Mouse (Mus musculus) brain, embryonic 14.5 days (tissue): ENCODE results near the gene Lmntd1. TPM values are rescaled to one million over a fixed set of nuclear protein-coding genes. Genes with fewer than 3 reads are reported as not detected.
A peak's percentile ranks its signal among the peaks of the same experiment; 100 is the strongest.

Source experiments
- DNase-seq: peaks from one replicate; pipeline ENCODE4 v3.0.0-alpha.2; 2011; ENCODE audit warnings: low read depth
- CTCF ChIP-seq: fragments of 200-500 bp; IDR thresholded peaks from 2 replicates; pipeline ENCODE4 v1.5.1; 2012; ENCODE audit warnings: inconsistent platforms, mild to moderate bottlenecking, moderate library complexity, borderline replicate concordance; ENCODE audit not compliant: insufficient read depth, insufficient read length; ENCODE audit errors: extremely low read depth
- POLR2A ChIP-seq: fragments of 200-500 bp; IDR thresholded peaks from 2 replicates; pipeline ENCODE4 v1.6.1; 2012; ENCODE audit warnings: mild to moderate bottlenecking, inconsistent platforms, borderline replicate concordance; ENCODE audit not compliant: poor library complexity, insufficient read depth, insufficient read length, severe bottlenecking; ENCODE audit errors: extremely low read depth
- polyA plus RNA-seq: library from polyadenylated mRNA; depleted of rRNA; stranded (reverse); fragments of >200 nt; gene quantifications from 2 replicates; pipeline ENCODE4 v1.2.3, GENCODE M21; 2012

The Lmntd1 gene
- polyA plus RNA-seq, 1 experiment: 1.3 TPM

DNA sequence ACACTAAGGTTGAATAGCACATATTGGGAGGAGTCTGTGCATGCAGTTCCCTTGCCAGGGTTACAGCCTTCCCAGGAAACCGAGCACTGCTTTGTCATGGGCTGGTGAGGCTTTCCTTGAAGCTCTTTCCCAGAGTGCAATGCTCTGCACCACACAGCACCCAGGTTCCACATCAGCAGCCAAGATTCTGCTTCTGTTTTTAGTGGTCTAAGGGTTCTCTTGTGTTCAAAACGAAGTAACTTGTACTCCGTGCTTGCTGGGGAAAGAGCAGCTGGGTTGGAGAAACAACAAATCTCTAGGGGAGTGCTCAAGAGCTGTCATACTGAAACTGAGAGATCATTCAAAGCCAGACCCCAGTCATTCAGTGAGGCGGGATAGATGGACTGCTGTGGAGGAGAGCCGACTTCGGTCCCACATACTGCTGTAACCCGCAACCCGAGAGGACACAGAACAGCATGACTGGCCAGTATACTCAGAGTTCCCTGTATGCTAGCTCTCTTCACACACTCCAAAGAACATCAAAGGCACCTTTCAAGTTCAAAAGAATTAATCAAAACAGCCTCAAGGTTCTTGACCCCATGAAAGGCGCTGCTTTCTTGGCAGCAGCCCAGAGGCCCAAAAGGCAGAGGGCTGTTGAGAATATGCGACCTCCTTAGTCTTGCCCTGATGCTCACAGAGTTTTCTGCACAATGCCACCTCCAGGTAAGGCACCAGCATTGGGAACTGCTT, 35.5 kb downstream of the Lmntd1 start:
- peak; percentile 69 for DNase-seq
- TF ChIP-seq POLR2A (no peak), CTCF (no peak)

GRCm38 (mm10) chr6:145576762-145577161, 37.4 kb downstream of the Lmntd1 start:
- TF ChIP-seq POLR2A (no peak), CTCF (no peak)
- DNase-seq: no peak

DNA sequence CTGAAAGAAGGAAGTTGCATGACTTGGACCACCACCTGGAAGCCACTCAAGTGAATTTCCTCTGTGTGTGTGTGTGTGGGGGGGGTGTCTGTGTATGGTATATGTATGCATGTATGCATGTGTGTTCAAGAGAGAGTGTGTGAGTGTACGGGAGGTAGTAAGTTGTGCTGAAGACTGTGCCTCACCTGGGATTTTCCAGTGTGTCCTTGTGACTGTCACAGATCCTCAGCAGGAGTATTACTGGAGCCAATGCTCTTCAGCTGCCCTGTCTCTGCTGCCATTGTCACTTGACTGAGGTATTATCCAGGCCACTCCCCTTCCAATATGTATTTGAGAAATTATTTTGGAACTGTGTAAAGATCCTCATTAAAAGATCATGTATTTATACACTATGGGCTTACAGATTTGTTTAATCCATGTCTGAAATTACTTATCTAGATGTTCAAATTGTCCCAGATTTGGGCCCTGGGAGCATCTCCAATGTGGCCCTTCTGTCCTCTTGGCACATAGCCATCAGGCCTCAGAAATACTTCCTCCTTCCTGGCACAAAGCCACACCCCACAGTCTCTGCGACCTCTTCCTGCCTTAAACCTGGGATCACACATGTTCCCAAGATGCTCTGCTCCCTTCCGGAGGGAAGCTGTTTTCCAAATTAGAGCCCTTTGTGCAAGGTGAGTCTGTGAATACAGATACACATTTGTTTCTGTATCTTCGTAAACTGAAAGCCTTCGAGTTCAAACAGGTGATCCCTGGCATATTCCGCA, 40.7 kb downstream of the Lmntd1 start:
- no peak for TF ChIP-seq POLR2A
- no peak for TF ChIP-seq CTCF
- DNase-seq: no peak

GRCm38 (mm10) chr6:145568701-145569100, 45.4 kb downstream of the Lmntd1 start:
- TF ChIP-seq POLR2A: no peak
- TF ChIP-seq CTCF: no peak
- DNase-seq: no peak

DNA sequence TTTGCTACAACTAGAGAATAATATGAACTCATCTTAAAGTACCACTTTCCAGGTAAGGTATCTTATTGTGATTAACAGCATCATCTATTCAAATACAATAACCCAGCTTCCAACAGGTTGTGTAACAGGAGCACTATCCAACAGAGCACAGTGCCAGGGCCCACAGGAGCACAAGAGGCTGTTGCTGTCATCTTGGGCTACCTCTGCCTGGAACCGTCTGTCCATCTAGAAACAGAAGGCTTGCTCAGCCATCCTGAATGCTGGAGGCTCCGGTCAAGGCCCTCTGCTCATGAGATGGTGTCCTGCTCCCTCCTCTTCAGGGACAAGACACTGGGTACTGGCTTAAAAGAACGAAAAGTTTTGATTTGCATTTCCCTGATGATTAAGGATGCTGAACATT, 46.3 kb downstream of the Lmntd1 start:
- no peak for DNase-seq
- TF ChIP-seq POLR2A (no peak), CTCF (no peak)

DNA sequence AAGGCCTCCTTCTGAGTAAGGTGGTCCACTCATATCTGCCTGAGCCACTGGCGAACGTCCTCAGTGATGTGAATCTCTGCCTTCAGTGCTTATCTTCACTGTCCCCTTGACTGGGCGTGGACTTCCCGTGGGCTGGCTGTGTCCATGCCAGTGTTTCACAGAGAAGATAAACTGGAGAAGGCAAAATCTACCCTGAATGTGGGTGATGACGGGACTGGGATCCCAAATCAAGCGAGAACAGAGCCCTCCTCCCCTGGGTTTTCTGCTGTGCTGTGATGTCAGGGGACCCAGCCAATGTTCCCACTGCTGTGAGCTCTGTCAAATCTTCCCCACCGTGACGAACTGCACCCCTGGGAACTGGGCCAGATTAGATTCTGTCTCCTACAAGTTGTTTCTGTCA, 46.8 kb downstream of the Lmntd1 start:
- TF ChIP-seq POLR2A: no peak
- no peak for TF ChIP-seq CTCF
- DNase-seq: no peak

GRCm38 (mm10) chr6:145565663-145566062, 48.5 kb downstream of the Lmntd1 start:
- TF ChIP-seq CTCF (no peak), POLR2A (no peak)

DNA sequence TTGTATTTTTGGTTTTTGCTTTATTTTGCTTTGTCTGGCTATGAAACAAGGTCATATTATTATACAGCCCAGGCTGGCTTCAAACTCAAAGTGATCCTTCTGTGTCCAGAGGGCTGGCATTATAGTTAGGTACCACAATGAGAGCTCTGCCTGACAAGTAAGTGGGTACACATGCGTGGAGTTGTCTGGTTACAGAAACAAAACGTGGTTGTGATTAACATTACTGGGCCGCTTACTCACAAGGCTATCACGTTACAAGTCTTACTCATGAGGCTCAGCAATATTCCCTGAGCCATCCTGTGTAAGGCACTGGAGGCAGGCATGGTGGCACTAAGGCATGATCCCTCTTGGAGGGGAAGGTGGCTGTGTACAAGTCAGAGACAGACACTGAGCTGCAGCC, 49.4 kb downstream of the Lmntd1 start:
- DNase-seq: no peak
- TF ChIP-seq CTCF (no peak), POLR2A (no peak)

More at GRCm38 (mm10) chr6:145565663-145566062, 48.5 kb downstream of the Lmntd1 start:
- DNase-seq: no peak

- DNase-seq: no peak
- TF ChIP-seq CTCF: no peak
- TF ChIP-seq POLR2A: no peak
Measured at GRCm38 (mm10) chr6:145557059-145557992, 56.8 kb downstream of the Lmntd1 start.

DNA sequence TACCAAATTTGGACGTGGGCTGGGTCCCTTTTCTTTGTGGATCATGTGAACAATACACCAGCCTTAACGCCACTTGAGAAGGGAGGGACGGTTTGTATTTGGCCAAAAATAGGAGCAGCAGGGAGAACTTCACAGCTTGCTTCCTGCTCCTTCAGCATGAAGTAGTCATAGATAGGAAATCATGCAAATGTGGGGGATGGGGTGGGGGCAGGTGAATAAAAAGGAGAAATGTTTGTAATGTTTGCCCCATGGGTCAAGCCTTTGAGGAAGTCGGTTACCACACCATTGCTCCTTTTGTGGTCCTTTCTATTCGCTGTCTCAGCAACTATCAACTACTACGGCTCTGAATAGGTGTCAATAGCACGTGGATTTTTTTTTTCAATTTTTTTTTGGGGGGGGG, 60.9 kb downstream of the Lmntd1 start:
- no peak for TF ChIP-seq CTCF
- TF ChIP-seq POLR2A: no peak
- no peak for DNase-seq

- TF ChIP-seq CTCF (no peak), POLR2A (no peak)
- no peak for DNase-seq
Measured at GRCm38 (mm10) chr6:145552817-145553216, 61.3 kb downstream of the Lmntd1 start.
